Mouse (Mus musculus): ENCODE data around the gene Zfp712. TPM values are rescaled to one million over a fixed set of nuclear protein-coding genes. Genes with fewer than 3 reads are reported as not detected.

Zfp712 gene
- polyA plus RNA-seq, 2 experiments: 2.0 to 4.9 TPM

- Histone ChIP-seq H3K27ac (replicated peaks; ENCODE audit: low read depth, low read length) (no peak overlapping the region), H3K9ac (ENCODE audit: low read depth, low read length, severe bottlenecking) (no peak overlapping the region), H3K4me3 (replicated peaks; ENCODE audit: low read length) (no peak overlapping the region), H3K4me1 (ENCODE audit: control insufficient read depth, insufficient read depth, low read length) (no peaks in the 10 kb centered on the region), H3K27me3 (ENCODE audit: control insufficient read depth, insufficient read depth, low read length) (no peaks in the 10 kb centered on the region), H3K4me2 (replicated peaks; ENCODE audit: low read depth, low read length, severe bottlenecking) (no peak overlapping the region), H3K9me3 (ENCODE audit: control insufficient read depth, low read length) (no peaks in the 10 kb centered on the region), H3K36me3 (ENCODE audit: control insufficient read depth, insufficient read depth, low read length) (no peaks in the 10 kb centered on the region)
- 73% methylated on average over 1 of the region's 1 CpGs for WGBS
- TF ChIP-seq POLR2A (IDR thresholded peaks at IDR 0.05; ENCODE audit: borderline replicate concordance, extremely low read depth, insufficient read depth, insufficient read length): no peak
- ATAC-seq (ENCODE audit: low FRiP score, low read depth) (no peak), DNase-seq (ENCODE audit: low spot score) (no peak)
Observed at GRCm38 (mm10) chr13:67090154-67090553, 29.2 kb upstream of the Zfp712 start.

DNA sequence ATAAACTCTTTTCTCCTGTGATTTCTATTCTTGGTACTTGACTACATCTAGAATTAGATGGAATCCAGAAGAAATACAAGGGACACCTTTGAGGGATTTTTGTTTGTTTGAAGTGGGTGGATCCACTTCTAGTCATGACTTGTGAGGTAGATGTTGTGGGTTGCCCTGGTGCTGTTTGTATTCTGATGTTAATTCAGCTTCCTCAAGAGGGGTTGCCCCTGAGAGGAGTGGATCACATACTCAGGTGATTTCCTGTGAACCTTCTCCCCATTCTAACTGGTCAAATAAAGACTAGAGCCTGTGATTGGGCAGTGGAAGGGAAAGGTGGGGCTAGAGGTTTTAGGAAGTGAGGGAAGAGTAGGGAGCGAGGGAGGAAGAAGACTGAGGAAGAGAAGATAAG is 21.0 kb upstream of the Zfp712 start:
- no peak overlapping the region for H3K9ac ChIP-seq (ENCODE audit: low read depth, low read length, severe bottlenecking)
- no peaks in the 10 kb centered on the region for H3K27me3 ChIP-seq (ENCODE audit: control insufficient read depth, insufficient read depth, low read length)
- H3K4me2 ChIP-seq (replicated peaks; ENCODE audit: low read depth, low read length, severe bottlenecking): peak overlapping the region; percentile 62
- peak overlapping the region; percentile 88; the same call in 1 of the 2 replicates for H3K27ac ChIP-seq (replicated peaks; ENCODE audit: low read depth, low read length)
- WGBS: 81% methylated on average over 1 of the region's 1 CpGs
- no peak for TF ChIP-seq POLR2A (IDR thresholded peaks at IDR 0.05; ENCODE audit: borderline replicate concordance, extremely low read depth, insufficient read depth, insufficient read length)
- ATAC-seq (ENCODE audit: low FRiP score, low read depth) (no peak), DNase-seq (ENCODE audit: low spot score) (no peak)
- H3K36me3 ChIP-seq (ENCODE audit: control insufficient read depth, insufficient read depth, low read length): peaks cover 12% of the 10 kb centered on the region
- peaks cover 5% of the 10 kb centered on the region for H3K9me3 ChIP-seq (ENCODE audit: control insufficient read depth, low read length)
- H3K4me3 ChIP-seq (replicated peaks; ENCODE audit: low read length): peak overlapping the region; percentile 62
- peaks cover 4% of the 10 kb centered on the region; the same call in 1 of the 2 replicates for H3K4me1 ChIP-seq (ENCODE audit: control insufficient read depth, insufficient read depth, low read length)

- Histone ChIP-seq H3K4me3 (replicated peaks; ENCODE audit: low read length) (peak overlapping the region; percentile 62), H3K4me2 (replicated peaks; ENCODE audit: low read depth, low read length, severe bottlenecking) (peak overlapping the region; percentile 62), H3K36me3 (ENCODE audit: control insufficient read depth, insufficient read depth, low read length) (peaks cover 17% of the 10 kb centered on the region), H3K9me3 (ENCODE audit: control insufficient read depth, low read length) (peaks cover 12% of the 10 kb centered on the region), H3K27ac (replicated peaks; ENCODE audit: low read depth, low read length) (peak overlapping the region; percentile 88), H3K9ac (ENCODE audit: low read depth, low read length, severe bottlenecking) (peak overlapping the region; percentile 69), H3K27me3 (ENCODE audit: control insufficient read depth, insufficient read depth, low read length) (no peaks in the 10 kb centered on the region), H3K4me1 (ENCODE audit: control insufficient read depth, insufficient read depth, low read length) (peaks cover 4% of the 10 kb centered on the region; the same call in 1 of the 2 replicates)
- ATAC-seq (ENCODE audit: low FRiP score, low read depth) (peak; percentile 99), DNase-seq (ENCODE audit: low spot score) (peak; percentile 90)
- under 1% methylated on average over 24 of the region's 24 CpGs for WGBS
- TF ChIP-seq POLR2A (IDR thresholded peaks at IDR 0.05; ENCODE audit: borderline replicate concordance, extremely low read depth, insufficient read depth, insufficient read length): 0 out of 2 replicates have a peak, but pooled peaks have one; percentile 38
Observed at GRCm38 (mm10) chr13:67081142-67081713, 20.3 kb upstream of the Zfp712 start.

- no peak for ATAC-seq (ENCODE audit: low FRiP score, low read depth)
- peaks cover 43% of the 10 kb centered on the region for H3K36me3 ChIP-seq (ENCODE audit: control insufficient read depth, insufficient read depth, low read length)
Observed at GRCm38 (mm10) chr13:67077244-67077643, 16.3 kb upstream of the Zfp712 start.

GRCm38 (mm10) chr13:67072786-67073185 is 11.8 kb upstream of the Zfp712 start:
- H3K27ac ChIP-seq (replicated peaks; ENCODE audit: low read depth, low read length): no peak overlapping the region
- 89% methylated on average over 2 of the region's 2 CpGs for WGBS
- no peak overlapping the region for H3K9ac ChIP-seq (ENCODE audit: low read depth, low read length, severe bottlenecking)
- no peaks in the 10 kb centered on the region for H3K4me1 ChIP-seq (ENCODE audit: control insufficient read depth, insufficient read depth, low read length)
- peaks cover 65% of the 10 kb centered on the region for H3K36me3 ChIP-seq (ENCODE audit: control insufficient read depth, insufficient read depth, low read length)
- no peak overlapping the region for H3K4me3 ChIP-seq (replicated peaks; ENCODE audit: low read length)
- no peak overlapping the region for H3K4me2 ChIP-seq (replicated peaks; ENCODE audit: low read depth, low read length, severe bottlenecking)
- ATAC-seq (ENCODE audit: low FRiP score, low read depth): no peak
- H3K27me3 ChIP-seq (ENCODE audit: control insufficient read depth, insufficient read depth, low read length): no peaks in the 10 kb centered on the region
- peaks cover 58% of the 10 kb centered on the region for H3K9me3 ChIP-seq (ENCODE audit: control insufficient read depth, low read length)
- no peak for DNase-seq (ENCODE audit: low spot score)
- no peak for TF ChIP-seq POLR2A (IDR thresholded peaks at IDR 0.05; ENCODE audit: borderline replicate concordance, extremely low read depth, insufficient read depth, insufficient read length)

More at GRCm38 (mm10) chr13:67077244-67077643, 16.3 kb upstream of the Zfp712 start:
- H3K27me3 ChIP-seq (ENCODE audit: control insufficient read depth, insufficient read depth, low read length): no peaks in the 10 kb centered on the region
- TF ChIP-seq POLR2A (IDR thresholded peaks at IDR 0.05; ENCODE audit: borderline replicate concordance, extremely low read depth, insufficient read depth, insufficient read length): no peak
- DNase-seq (ENCODE audit: low spot score): no peak
- H3K4me3 ChIP-seq (replicated peaks; ENCODE audit: low read length): no peak overlapping the region
- no peak overlapping the region for H3K9ac ChIP-seq (ENCODE audit: low read depth, low read length, severe bottlenecking)
- WGBS: 91% methylated on average over 2 of the region's 2 CpGs
- H3K9me3 ChIP-seq (ENCODE audit: control insufficient read depth, low read length): peaks cover 30% of the 10 kb centered on the region
- H3K4me1 ChIP-seq (ENCODE audit: control insufficient read depth, insufficient read depth, low read length): peaks cover 4% of the 10 kb centered on the region; the same call in 1 of the 2 replicates
- no peak overlapping the region for H3K27ac ChIP-seq (replicated peaks; ENCODE audit: low read depth, low read length)
- H3K4me2 ChIP-seq (replicated peaks; ENCODE audit: low read depth, low read length, severe bottlenecking): no peak overlapping the region

Measured in limb, embryonic 14.5 days (tissue).